Mouse (Mus musculus): ENCODE results near the gene Nsun4. TPM values are rescaled to one million over a fixed set of nuclear protein-coding genes. Genes with fewer than 3 reads are reported as not detected.

The Nsun4 gene
- polyA plus RNA-seq, 1 experiment, result 19.1 TPM

DNA sequence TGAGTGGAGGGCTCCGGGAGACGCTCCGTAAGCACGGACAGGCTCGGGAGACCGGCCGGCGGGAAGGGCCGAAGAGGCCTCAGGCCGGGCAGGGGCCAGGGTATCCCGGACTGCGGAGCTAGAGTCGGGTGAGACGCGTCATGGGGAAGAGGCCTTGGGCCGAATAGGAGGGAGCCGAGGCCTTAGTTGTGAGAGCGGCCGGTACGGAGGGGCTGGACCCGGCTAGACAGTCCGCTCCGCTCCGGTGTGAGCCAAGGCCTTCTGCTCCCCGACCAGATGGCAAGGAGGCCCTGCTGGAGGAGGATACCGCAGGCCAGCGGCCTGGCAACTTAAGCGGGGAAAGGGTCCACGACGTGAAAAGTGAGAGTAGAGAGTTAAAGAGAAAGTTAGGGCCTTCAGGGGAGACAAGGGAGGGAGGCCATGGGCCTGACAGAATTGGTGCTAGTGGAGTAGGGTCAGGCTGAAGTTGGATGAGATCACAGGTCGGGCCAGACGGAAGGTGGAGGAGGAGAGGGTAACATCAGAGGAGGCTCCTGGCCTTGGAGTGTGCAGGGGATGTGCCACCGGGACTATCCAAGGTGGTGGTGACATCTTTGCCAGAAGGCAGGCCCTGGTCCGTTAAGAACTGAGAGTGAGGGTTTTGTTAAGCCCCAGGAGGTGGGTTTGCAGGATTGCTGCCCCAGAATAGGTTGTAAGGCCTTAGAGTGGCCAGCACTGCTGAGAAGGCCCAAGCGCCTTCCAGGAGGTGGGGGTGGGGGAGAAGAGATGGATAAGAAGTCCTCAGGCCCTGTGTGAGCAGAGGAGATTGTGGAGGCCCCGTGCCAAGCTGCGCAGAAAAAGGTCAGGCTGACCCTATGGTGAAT is 22.9 kb upstream of the Nsun4 start:
- Histone ChIP-seq H3K4me1 (replicated peaks; ENCODE audit: control insufficient read depth, insufficient read depth, low read length) (peaks cover 15% of the 10 kb centered on the region), H3K27me3 (ENCODE audit: control insufficient read depth, insufficient read depth, low read length) (no peaks in the 10 kb centered on the region), H3K27ac (ENCODE audit: control insufficient read depth, insufficient read depth, low read length) (no peak overlapping the region), H3K36me3 (ENCODE audit: control insufficient read depth, insufficient read depth, low read length) (peaks cover 9% of the 10 kb centered on the region), H3K4me3 (ENCODE audit: control insufficient read depth, insufficient read depth, low read length) (peak overlapping the region; percentile 91)
- DNase-seq, result no peak
- 8% methylated on average over 37 of the region's 37 CpGs for WGBS
- TF ChIP-seq POLR2A (IDR thresholded peaks at IDR 0.05; ENCODE audit: control insufficient read depth, extremely low read depth, insufficient read depth, low read length, poor library complexity) (0 out of 2 replicates have a peak, but pooled peaks have one; percentile 27), CTCF (IDR thresholded peaks at IDR 0.05; ENCODE audit: borderline replicate concordance, control insufficient read depth, extremely low read depth, insufficient read depth, low read length, poor library complexity) (no peak)

DNA sequence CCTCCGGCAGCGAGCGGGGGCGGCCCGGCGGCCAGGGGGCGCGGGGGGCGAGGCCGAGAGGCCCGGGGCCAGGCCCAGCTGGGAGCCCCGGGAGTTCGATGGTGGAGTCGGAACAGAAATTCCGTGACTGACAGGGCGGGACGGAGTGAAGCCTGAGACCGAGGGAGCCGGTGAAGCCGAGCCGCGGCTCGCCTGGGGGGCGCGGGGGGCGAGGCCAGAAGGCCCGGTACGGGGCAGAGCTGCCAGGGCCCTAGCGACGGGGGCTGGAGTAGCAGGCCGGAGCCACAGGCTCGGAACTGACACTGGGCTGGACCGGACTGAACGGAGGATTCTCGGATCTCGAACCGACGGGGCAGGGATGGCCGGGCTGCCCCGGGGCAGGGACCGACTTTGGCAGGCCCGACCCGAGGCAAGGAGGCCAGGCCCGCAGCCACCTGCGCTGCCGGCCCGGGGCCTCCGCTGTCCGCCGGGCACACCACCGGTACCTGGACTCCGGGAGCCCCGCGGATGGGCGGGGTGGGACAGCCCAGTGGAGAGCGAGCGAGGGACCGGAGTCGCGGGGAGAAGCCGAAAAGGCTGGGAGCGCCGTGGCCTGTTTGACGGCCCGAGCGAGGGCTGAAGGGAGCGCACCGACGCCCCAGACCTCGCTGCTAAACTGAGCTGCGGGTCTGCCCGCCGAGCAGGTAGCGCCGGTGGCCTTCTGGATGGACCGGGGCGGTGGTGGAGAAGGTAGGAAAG is 22.1 kb upstream of the Nsun4 start:
- Histone ChIP-seq H3K27me3 (ENCODE audit: control insufficient read depth, insufficient read depth, low read length) (no peaks in the 10 kb centered on the region), H3K36me3 (ENCODE audit: control insufficient read depth, insufficient read depth, low read length) (peaks cover under 1% of the 10 kb centered on the region), H3K4me3 (ENCODE audit: control insufficient read depth, insufficient read depth, low read length) (peak overlapping the region; percentile 91), H3K27ac (ENCODE audit: control insufficient read depth, insufficient read depth, low read length) (no peak overlapping the region), H3K4me1 (replicated peaks; ENCODE audit: control insufficient read depth, insufficient read depth, low read length) (peaks cover 15% of the 10 kb centered on the region)
- WGBS, result 1% methylated on average over 74 of the region's 77 CpGs
- peak; percentile 67 for DNase-seq
- TF ChIP-seq POLR2A (IDR thresholded peaks at IDR 0.05; ENCODE audit: control insufficient read depth, extremely low read depth, insufficient read depth, low read length, poor library complexity), result no peak
- 0 out of 2 replicates have a peak, but pooled peaks have one; percentile 4 for TF ChIP-seq CTCF (IDR thresholded peaks at IDR 0.05; ENCODE audit: borderline replicate concordance, control insufficient read depth, extremely low read depth, insufficient read depth, low read length, poor library complexity)

DNA sequence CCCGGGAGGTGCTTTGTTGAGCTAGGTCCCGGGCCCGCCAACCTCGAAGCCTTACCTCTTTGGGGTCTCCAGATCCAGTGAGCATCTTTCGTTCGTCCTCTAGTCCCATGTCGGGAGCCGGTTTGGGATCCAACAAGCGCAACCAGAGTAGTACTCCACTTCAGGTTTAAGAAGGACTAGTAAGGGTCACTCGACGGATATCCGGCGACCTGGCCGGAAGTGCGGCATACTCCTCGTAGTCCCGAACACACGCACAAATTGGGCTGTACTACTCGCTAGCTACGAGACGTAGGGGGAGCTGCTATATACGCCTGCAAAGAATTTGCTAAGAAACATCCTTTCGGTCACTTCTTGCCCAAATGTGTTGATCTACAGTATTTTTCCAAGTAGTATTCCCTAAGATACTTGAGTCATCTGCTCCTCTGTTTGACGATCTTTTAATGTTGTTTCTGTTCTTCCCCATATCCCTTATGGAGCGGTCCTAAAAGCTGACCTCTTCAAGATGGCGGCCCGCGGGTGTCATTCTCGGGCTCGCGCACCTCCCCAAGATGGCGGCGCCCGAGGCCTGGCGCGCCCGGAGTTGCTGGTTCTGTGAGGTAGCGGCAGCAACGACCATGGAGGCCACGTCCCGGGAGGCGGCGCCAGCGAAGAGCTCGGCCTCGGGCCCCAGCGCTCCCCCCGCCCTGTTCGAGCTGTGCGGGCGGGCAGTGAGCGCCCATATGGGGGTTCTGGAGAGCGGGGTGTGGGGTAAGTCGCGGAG is 21.4 kb upstream of the Nsun4 start, which contains the start of the genes Uqcrh and Lrrc41:
Uqcrh (minus strand) TSS at position 211 of the 760 bp plus-strand sequence.
Lrrc41 (plus strand) TSS at position 409 of the 760 bp plus-strand sequence.
- peak; percentile 90 for DNase-seq
- H3K36me3 ChIP-seq (ENCODE audit: control insufficient read depth, insufficient read depth, low read length), result peaks cover 3% of the 10 kb centered on the region
- peak within 1 kb of the TSS; percentile 27; the same call in 1 of the 2 replicates for H3K27ac ChIP-seq (ENCODE audit: control insufficient read depth, insufficient read depth, low read length)
- TF ChIP-seq CTCF (IDR thresholded peaks at IDR 0.05; ENCODE audit: borderline replicate concordance, control insufficient read depth, extremely low read depth, insufficient read depth, low read length, poor library complexity), result peak; percentile 40; the same call in 1 of the 2 replicates
- TF ChIP-seq POLR2A (IDR thresholded peaks at IDR 0.05; ENCODE audit: control insufficient read depth, extremely low read depth, insufficient read depth, low read length, poor library complexity), result peak; percentile 77
- H3K4me1 ChIP-seq (replicated peaks; ENCODE audit: control insufficient read depth, insufficient read depth, low read length), result peaks cover 15% of the 10 kb centered on the region
- under 1% methylated on average over 55 of the region's 55 CpGs for WGBS
- H3K4me3 ChIP-seq (ENCODE audit: control insufficient read depth, insufficient read depth, low read length), result peak within 1 kb of the TSS; percentile 91
- H3K27me3 ChIP-seq (ENCODE audit: control insufficient read depth, insufficient read depth, low read length), result no peaks in the 10 kb centered on the region

DNA sequence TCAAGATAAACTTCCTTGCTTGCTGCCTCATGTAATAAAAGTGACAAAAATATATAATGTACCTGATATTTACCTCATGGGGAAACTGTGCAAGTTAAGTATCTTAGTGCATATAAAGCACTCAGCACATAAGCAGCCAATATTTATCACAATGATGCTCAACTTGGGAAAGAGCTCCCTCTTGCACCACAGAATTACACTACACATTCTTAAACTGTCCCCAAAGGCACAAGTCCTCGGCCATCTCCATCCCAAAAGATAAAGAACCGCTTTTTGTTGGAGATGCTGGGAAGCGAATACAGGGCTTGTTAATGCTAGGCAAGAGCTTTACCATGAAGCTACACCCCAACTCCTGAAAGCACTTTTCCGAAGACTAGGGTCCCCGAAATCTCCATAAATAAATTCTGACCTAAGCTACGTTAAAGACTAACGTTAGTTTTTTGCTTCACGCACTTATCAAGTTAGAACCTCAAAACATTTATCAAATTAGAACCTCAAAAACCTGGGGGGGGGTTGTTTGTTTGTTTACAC is 20.5 kb upstream of the Nsun4 start:
- DNase-seq, result peak; percentile 23
- Histone ChIP-seq H3K27me3 (ENCODE audit: control insufficient read depth, insufficient read depth, low read length) (no peaks in the 10 kb centered on the region), H3K27ac (ENCODE audit: control insufficient read depth, insufficient read depth, low read length) (no peak overlapping the region), H3K4me3 (ENCODE audit: control insufficient read depth, insufficient read depth, low read length) (peak overlapping the region; percentile 90; the same call in 1 of the 2 replicates), H3K4me1 (replicated peaks; ENCODE audit: control insufficient read depth, insufficient read depth, low read length) (peaks cover 15% of the 10 kb centered on the region), H3K36me3 (ENCODE audit: control insufficient read depth, insufficient read depth, low read length) (peaks cover 11% of the 10 kb centered on the region)
- TF ChIP-seq POLR2A (IDR thresholded peaks at IDR 0.05; ENCODE audit: control insufficient read depth, extremely low read depth, insufficient read depth, low read length, poor library complexity) (no peak), CTCF (IDR thresholded peaks at IDR 0.05; ENCODE audit: borderline replicate concordance, control insufficient read depth, extremely low read depth, insufficient read depth, low read length, poor library complexity) (no peak)
- under 1% methylated on average over 8 of the region's 8 CpGs for WGBS

DNA sequence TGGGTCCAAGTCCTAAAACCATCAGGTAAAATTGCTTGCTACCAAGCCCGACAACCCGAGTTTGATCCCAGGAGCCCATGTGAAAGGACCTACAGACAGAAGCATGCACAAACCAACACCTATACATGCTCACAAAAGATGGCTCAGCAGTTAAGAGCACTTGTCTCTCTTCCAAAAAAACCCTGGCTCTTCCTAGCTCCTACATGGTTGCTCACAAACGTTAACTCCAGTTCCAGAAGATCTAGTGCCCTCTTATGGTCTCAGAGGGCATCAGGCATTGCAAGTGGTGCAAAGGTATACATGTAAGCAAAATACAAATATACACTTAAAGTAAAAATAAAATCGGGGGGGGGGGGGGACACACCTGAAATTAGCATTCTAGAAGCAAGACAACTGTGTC is 19.5 kb upstream of the Nsun4 start:
- TF ChIP-seq POLR2A (IDR thresholded peaks at IDR 0.05; ENCODE audit: control insufficient read depth, extremely low read depth, insufficient read depth, low read length, poor library complexity) (no peak), CTCF (IDR thresholded peaks at IDR 0.05; ENCODE audit: borderline replicate concordance, control insufficient read depth, extremely low read depth, insufficient read depth, low read length, poor library complexity) (no peak)
- H3K27me3 ChIP-seq (ENCODE audit: control insufficient read depth, insufficient read depth, low read length), result no peaks in the 10 kb centered on the region
- peaks cover 15% of the 10 kb centered on the region for H3K4me1 ChIP-seq (replicated peaks; ENCODE audit: control insufficient read depth, insufficient read depth, low read length)
- no peak overlapping the region for H3K4me3 ChIP-seq (ENCODE audit: control insufficient read depth, insufficient read depth, low read length)
- H3K27ac ChIP-seq (ENCODE audit: control insufficient read depth, insufficient read depth, low read length), result no peak overlapping the region
- DNase-seq, result no peak
- 45% methylated on average over 4 of the region's 4 CpGs for whole genome bisulfite sequencing
- peaks cover 22% of the 10 kb centered on the region for H3K36me3 ChIP-seq (ENCODE audit: control insufficient read depth, insufficient read depth, low read length)
